Mouse (Mus musculus) limb, embryonic 10.5 days (tissue): ENCODE data around the gene Gm21854. TPM values are rescaled to one million over a fixed set of nuclear protein-coding genes. Genes with fewer than 3 reads are reported as not detected.
"Not testable (repeated sequence)": the region's sequence is repeated elsewhere in the genome, so short reads cannot be mapped to it uniquely, and the experiment has no call there.

Experiments
- DNase-seq: peaks from one replicate; pipeline ENCODE4 v3.0.0-alpha.2; 2017; ENCODE audit warnings: low spot score
- H3K27ac ChIP-seq: fragments of 300-500 bp; sonication (generic); 2 replicates; pipeline ENCODE4 v1.5.1; 2016; ENCODE audit warnings: mild to moderate bottlenecking
- H3K27me3 ChIP-seq: fragments of 300-500 bp; sonication (generic); 2 replicates; pipeline ENCODE4 v1.6.1; 2016; ENCODE audit warnings: low read depth, mild to moderate bottlenecking; ENCODE audit not compliant: poor library complexity, severe bottlenecking
- H3K36me3 ChIP-seq: fragments of 300-500 bp; sonication (generic); 2 replicates; pipeline ENCODE4 v1.6.1; 2016; ENCODE audit warnings: mild to moderate bottlenecking, moderate library complexity
- H3K4me1 ChIP-seq: fragments of 300-500 bp; sonication (generic); 2 replicates; pipeline ENCODE4 v1.6.1; 2016
- H3K4me3 ChIP-seq: fragments of 300-500 bp; sonication (generic); 2 replicates; pipeline ENCODE4 v1.5.1; 2016; ENCODE audit warnings: mild to moderate bottlenecking, moderate library complexity
- H3K9me3 ChIP-seq: fragments of 300-500 bp; sonication (generic); replicated peaks from 2 replicates; pipeline ENCODE4 v1.6.1; 2016; ENCODE audit warnings: mild to moderate bottlenecking
- polyA plus RNA-seq: library from polyadenylated mRNA; unstranded; fragments of >200 nt; fragmentation: Nextera tagmentation; extraction: Ambion mirVana; gene quantifications from 2 replicates; pipeline ENCODE4 v1.2.1, GENCODE M21; 2016

The Gm21854 gene
- polyA plus RNA-seq: not detected in 2 replicates

DNA sequence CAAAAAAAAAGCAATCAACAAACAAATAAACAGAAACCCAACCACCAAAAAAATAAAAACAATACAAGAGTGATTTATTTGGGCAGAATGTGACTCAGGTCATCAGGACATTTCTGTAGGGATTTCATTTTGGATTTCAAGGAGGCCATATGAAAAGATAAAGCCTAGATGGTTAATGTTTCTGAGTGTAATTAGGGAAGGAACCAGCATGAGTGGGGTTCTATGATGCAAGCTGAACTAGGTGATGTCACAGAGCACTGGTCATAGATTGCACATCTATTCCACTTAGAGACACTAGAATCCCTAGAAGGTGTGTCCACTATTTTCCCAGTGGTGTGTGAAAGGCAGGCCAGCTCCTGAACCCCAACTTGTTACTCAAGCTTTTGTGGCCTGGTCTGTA, at the start of gene Gm21854:
Gm21854 (plus strand) TSS at position 301 of the 400 bp plus-strand sequence.
- not testable (repeated sequence) for H3K27me3 ChIP-seq, H3K4me1 ChIP-seq, H3K4me3 ChIP-seq, H3K27ac ChIP-seq, H3K36me3 ChIP-seq, DNase-seq, H3K9me3 ChIP-seq

Other genes starting within 250 kb of the Gm21854 start
- gene Gm20914, start 69.0 kb downstream of the Gm21854 start, polyA plus RNA-seq: not detected in 2 replicates
- not detected in 2 replicates for gene Gm28171, start 136.4 kb downstream of the Gm21854 start, polyA plus RNA-seq